Mouse (Mus musculus) C2C12 (cell line): ENCODE results near the gene Ndnf. TPM values are rescaled to one million over a fixed set of nuclear protein-coding genes. Genes with fewer than 3 reads are reported as not detected.

Experiments
- H3K27me3 ChIP-seq: one replicate; pipeline ENCODE4 v1.6.1; 2011; ENCODE audit not compliant: control insufficient read depth, insufficient read depth, insufficient read length
- H3K36me3 ChIP-seq: one replicate; pipeline ENCODE4 v1.6.1; 2011; ENCODE audit not compliant: control insufficient read depth, insufficient read depth
- H3K4me3 ChIP-seq: one replicate; pipeline ENCODE4 v1.5.1; 2011; ENCODE audit warnings: mild to moderate bottlenecking, control low read depth; ENCODE audit not compliant: poor library complexity, insufficient read depth, severe bottlenecking
- H3K79me2 ChIP-seq: one replicate; pipeline ENCODE4 v1.6.1; 2011; ENCODE audit not compliant: control insufficient read depth, insufficient read depth
- H3K79me3 ChIP-seq: one replicate; pipeline ENCODE4 v1.6.1; 2011; ENCODE audit warnings: low read depth, control low read depth
- H3ac ChIP-seq: one replicate; pipeline ENCODE3; 2011; ENCODE audit warnings: low read depth; ENCODE audit not compliant: control insufficient read depth, insufficient read length
- CEBPB ChIP-seq: IDR thresholded peaks from one replicate; pipeline ENCODE4 v1.6.1; 2011; ENCODE audit warnings: low read depth, mild to moderate bottlenecking, control low read depth, moderate library complexity
- CTCF ChIP-seq: IDR thresholded peaks from one replicate; pipeline ENCODE4 v1.5.1; 2011; ENCODE audit not compliant: control insufficient read depth, insufficient read depth, insufficient read length
- FOSL1 ChIP-seq: IDR thresholded peaks from one replicate; pipeline ENCODE4 v1.8.0; 2011; ENCODE audit warnings: mild to moderate bottlenecking, low read length; ENCODE audit not compliant: poor library complexity, insufficient read depth, severe bottlenecking
- MAX ChIP-seq: IDR thresholded peaks from one replicate; pipeline ENCODE4 v1.6.1; 2011; ENCODE audit warnings: mild to moderate bottlenecking, control low read depth
- MYOD1 ChIP-seq: IDR thresholded peaks from one replicate; pipeline ENCODE4 v1.6.1; 2011; ENCODE audit warnings: low read depth; ENCODE audit not compliant: control insufficient read depth, insufficient read length
- MYOG ChIP-seq: IDR thresholded peaks from one replicate; pipeline ENCODE4 v1.6.1; 2011; ENCODE audit not compliant: control insufficient read depth, insufficient read length; ENCODE audit errors: extremely low read depth
- USF1 ChIP-seq: IDR thresholded peaks from one replicate; pipeline ENCODE4 v1.6.1; 2011; ENCODE audit warnings: low read depth, mild to moderate bottlenecking, control low read depth, moderate library complexity
- polyA plus RNA-seq: library from polyadenylated mRNA; unstranded; fragments of >200 nt; fragmentation: generic; extraction: Trizol; gene quantifications from one replicate; pipeline ENCODE4 v1.2.1, GENCODE M21; 2012; ENCODE audit warnings: missing spikeins

Ndnf gene
- polyA plus RNA-seq, 1 experiment, result not detected

DNA sequence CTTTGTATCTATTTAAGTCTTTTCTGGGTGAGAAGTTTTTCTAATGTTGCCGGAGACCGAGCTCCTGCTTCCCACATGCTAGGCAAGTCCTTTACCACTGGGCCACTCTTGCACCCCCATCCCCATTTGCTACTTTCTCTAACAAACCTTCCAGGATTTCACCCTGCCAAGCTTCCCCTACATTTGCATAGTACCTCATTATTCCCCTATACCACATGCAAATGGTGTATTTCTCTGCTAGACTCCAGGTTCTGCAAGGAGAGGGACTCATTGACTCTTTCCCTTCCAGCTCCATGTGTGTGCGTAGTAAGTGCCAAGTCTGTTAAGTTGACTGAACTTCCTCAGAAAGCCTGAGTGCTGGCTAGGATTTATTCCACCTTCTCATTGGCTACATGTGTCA lies 5.1 kb upstream of the Ndnf start:
- peaks cover 9% of the 10 kb centered on the region for H3K27me3 ChIP-seq
- H3K36me3 ChIP-seq, result no peaks in the 10 kb centered on the region
- H3ac ChIP-seq, result no peak overlapping the region
- TF ChIP-seq MYOD1 (no peak), CTCF (no peak), CEBPB (no peak), MAX (no peak)
- no peaks in the 10 kb centered on the region for H3K79me3 ChIP-seq
- H3K79me2 ChIP-seq, result no peaks in the 10 kb centered on the region
- no peak overlapping the region for H3K4me3 ChIP-seq

GRCm38 (mm10) chr6:65669971-65670370 lies 1.4 kb upstream of the Ndnf start:
- no peaks in the 10 kb centered on the region for H3K79me3 ChIP-seq
- no peaks in the 10 kb centered on the region for H3K79me2 ChIP-seq
- H3K27me3 ChIP-seq, result peaks cover 27% of the 10 kb centered on the region
- TF ChIP-seq MAX (no peak), USF1 (no peak), MYOD1 (no peak), CEBPB (no peak), MYOG (no peak), FOSL1 (no peak), CTCF (no peak)
- H3K36me3 ChIP-seq, result no peaks in the 10 kb centered on the region
- no peak overlapping the region for H3ac ChIP-seq
- no peak overlapping the region for H3K4me3 ChIP-seq

DNA sequence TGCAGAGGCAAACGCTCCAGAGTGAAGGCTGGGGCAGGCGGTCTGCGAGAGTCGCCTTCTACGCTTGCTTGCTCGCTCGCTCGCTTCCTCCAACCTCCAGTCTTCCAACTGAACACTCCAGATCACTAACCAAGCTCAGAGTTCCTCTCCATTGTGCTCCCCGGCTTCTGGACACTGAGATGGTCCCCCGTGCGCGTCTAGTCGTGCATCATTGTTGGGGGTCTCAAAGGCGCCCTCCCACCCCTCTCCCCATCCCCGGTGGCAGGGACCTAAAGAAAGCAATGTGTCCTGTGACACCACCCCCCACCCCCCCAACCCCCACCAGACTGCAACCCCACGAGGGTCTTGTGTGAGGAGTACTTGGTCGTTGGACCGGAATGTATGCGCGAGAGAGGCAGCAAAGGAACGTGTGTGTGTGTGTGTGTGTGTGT lies 394 bp upstream of the Ndnf start:
- no peaks in the 10 kb centered on the region for H3K79me3 ChIP-seq
- H3K36me3 ChIP-seq, result no peaks in the 10 kb centered on the region
- no peaks in the 10 kb centered on the region for H3K79me2 ChIP-seq
- H3K27me3 ChIP-seq, result peaks cover 27% of the 10 kb centered on the region
- no peak for TF ChIP-seq CEBPB
- TF ChIP-seq USF1, result no peak
- TF ChIP-seq MYOG, result no peak
- TF ChIP-seq CTCF, result no peak
- no peak for TF ChIP-seq MYOD1
- no peak for TF ChIP-seq MAX
- no peak for TF ChIP-seq FOSL1
- no peak overlapping the region for H3ac ChIP-seq
- no peak overlapping the region for H3K4me3 ChIP-seq

- no peaks in the 10 kb centered on the region for H3K79me2 ChIP-seq
- no peak overlapping the region for H3K4me3 ChIP-seq
- TF ChIP-seq MAX (no peak), USF1 (no peak), MYOD1 (no peak), CEBPB (no peak), MYOG (no peak), FOSL1 (no peak), CTCF (no peak)
- H3K27me3 ChIP-seq, result peaks cover 27% of the 10 kb centered on the region
- H3K79me3 ChIP-seq, result no peaks in the 10 kb centered on the region
- H3ac ChIP-seq, result no peak overlapping the region
- no peaks in the 10 kb centered on the region for H3K36me3 ChIP-seq
These were observed 991 bp downstream of the Ndnf start for GRCm38 (mm10) chr6:65672131-65673031.

- Histone ChIP-seq H3K79me2 (no peaks in the 10 kb centered on the region), H3K36me3 (no peaks in the 10 kb centered on the region), H3ac (no peak overlapping the region), H3K4me3 (no peak overlapping the region), H3K27me3 (no peaks in the 10 kb centered on the region), H3K79me3 (no peaks in the 10 kb centered on the region)
- TF ChIP-seq MYOG (no peak), FOSL1 (no peak), USF1 (no peak), MYOD1 (no peak), CEBPB (no peak), MAX (no peak), CTCF (no peak)
These were observed 22.5 kb downstream of the Ndnf start for GRCm38 (mm10) chr6:65693938-65694337.

DNA sequence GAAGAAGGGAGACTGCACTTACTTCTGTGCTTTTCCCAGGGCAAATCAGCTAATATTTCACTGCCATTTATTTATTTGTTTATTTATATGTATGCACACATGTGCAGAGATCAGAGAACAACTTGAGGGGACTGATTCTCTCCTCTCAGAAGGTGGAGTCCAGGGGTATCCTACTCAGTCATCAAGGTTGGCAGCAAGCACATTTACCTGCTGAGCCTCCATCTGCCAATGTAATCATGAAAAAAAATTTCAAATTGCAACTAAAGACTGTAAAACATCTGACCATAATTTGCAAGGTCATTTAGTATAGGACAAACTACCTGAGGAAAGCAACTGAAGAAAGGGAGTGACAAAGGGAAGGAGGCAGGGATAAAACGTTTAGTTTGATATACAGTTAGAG lies 49.3 kb downstream of the Ndnf start:
- Histone ChIP-seq H3K79me3 (no peaks in the 10 kb centered on the region), H3ac (no peak overlapping the region), H3K79me2 (no peaks in the 10 kb centered on the region), H3K4me3 (no peak overlapping the region), H3K27me3 (no peaks in the 10 kb centered on the region), H3K36me3 (no peaks in the 10 kb centered on the region)
- TF ChIP-seq CEBPB (no peak), MYOG (no peak), FOSL1 (no peak), CTCF (no peak), USF1 (no peak), MAX (no peak), MYOD1 (no peak)
